30 mouse cellular contexts compared by ENCODE assay signal in the genomic region with DNA sequence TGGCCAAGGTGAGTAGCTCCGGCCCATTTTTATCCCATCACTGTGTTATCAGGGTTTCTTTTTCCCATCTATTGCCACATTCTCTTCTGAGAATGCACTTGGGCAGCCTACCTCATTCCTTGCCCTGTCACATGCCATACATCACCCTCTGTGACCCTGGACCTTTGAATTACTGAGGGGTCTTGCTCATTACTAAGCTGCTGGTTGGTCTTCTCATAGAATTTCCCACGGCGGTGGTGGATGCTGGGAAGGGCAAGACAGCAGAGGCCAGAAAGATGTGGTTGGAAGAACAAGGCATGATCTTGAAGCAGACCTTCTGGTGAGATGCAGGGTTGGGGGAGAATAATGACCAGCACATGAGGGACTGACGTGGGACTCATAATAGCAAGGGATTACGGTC.
"Had no signal": no experiment of that assay in that cellular context is flagged by ENCODE, and none has a peak within 500 bp of the region (broad histone marks: within the 10 kb centered on the region; RNA-seq: fewer than 3 reads in every experiment).

No protein-coding gene starts in this region.

- H3K27me3 ChIP-seq: heart, embryonic 12.5 days; heart, embryonic 13.5 days; heart, embryonic 15.5 days; hindbrain, embryonic 12.5 days; hindbrain, embryonic 13.5 days; hindbrain, embryonic 15.5 days; intestine, embryonic 15.5 days; kidney, embryonic 15.5 days had no signal

- H3K27ac ChIP-seq: heart, embryonic 13.5 days; heart, embryonic 15.5 days; hindbrain, embryonic 10.5 days; hindbrain, embryonic 12.5 days; hindbrain, embryonic 13.5 days; hindbrain, embryonic 14.5 days; hindbrain, embryonic 15.5 days; hindbrain, postnatal 0 days; intestine, embryonic 15.5 days; kidney, embryonic 15.5 days; kidney, postnatal 0 days; layer of hippocampus, adult 2 months; left cerebral cortex, adult 2 months had no signal

- H3K4me3 ChIP-seq: heart, embryonic 12.5 days; heart, embryonic 13.5 days; heart, embryonic 15.5 days; hindbrain, embryonic 10.5 days; hindbrain, embryonic 12.5 days; hindbrain, embryonic 13.5 days; hindbrain, embryonic 15.5 days; intestine, embryonic 15.5 days; kidney, embryonic 15.5 days; layer of hippocampus, adult 2 months; left cerebral cortex, adult 2 months had no signal

- H3K4me1 ChIP-seq: heart, embryonic 12.5 days; heart, embryonic 13.5 days; heart, embryonic 15.5 days; hindbrain, embryonic 10.5 days; hindbrain, embryonic 12.5 days; hindbrain, embryonic 13.5 days; hindbrain, embryonic 15.5 days; intestine, embryonic 15.5 days; kidney, embryonic 15.5 days had no signal

- DNase-seq: heart, postnatal 10 days; heart, postnatal 14 days; heart, postnatal 36 days; heart, postnatal 4 days; kidney, adult 11 months; kidney, adult 18-20 months; kidney, adult 2 months; kidney, adult 8-10 months; kidney, adult 9 months; kidney, postnatal 10 days; kidney, postnatal 14 days; kidney, postnatal 25 days; kidney, postnatal 36 days; kidney, postnatal 4 days; layer of hippocampus, adult 9-11 months; layer of hippocampus, postnatal 36 days had no signal

- H3K9me3 ChIP-seq: heart, embryonic 12.5 days; heart, embryonic 13.5 days; heart, embryonic 15.5 days; hindbrain, embryonic 10.5 days; hindbrain, embryonic 12.5 days; hindbrain, embryonic 13.5 days; hindbrain, embryonic 15.5 days; intestine, embryonic 15.5 days; kidney, embryonic 15.5 days had no signal
